Mouse (Mus musculus): Measurements from ENCODE around the gene Tesk1. TPM values are rescaled to one million over a fixed set of nuclear protein-coding genes. Genes with fewer than 3 reads are reported as not detected.
A peak's percentile ranks its signal among the peaks of the same experiment; 100 is the strongest.

Tesk1 gene
- total RNA-seq, 2 experiments from 2014 or later, result 87.8 to 92.9 TPM

- DNase-seq (ENCODE audit: low spot score in 2 of 2), result no peak
- intact Hi-C loops (cut with DNase I), result no loop called here
Observed at GRCm38 (mm10) chr4:43418450-43418849, 23.3 kb upstream of the Tesk1 start.

DNA sequence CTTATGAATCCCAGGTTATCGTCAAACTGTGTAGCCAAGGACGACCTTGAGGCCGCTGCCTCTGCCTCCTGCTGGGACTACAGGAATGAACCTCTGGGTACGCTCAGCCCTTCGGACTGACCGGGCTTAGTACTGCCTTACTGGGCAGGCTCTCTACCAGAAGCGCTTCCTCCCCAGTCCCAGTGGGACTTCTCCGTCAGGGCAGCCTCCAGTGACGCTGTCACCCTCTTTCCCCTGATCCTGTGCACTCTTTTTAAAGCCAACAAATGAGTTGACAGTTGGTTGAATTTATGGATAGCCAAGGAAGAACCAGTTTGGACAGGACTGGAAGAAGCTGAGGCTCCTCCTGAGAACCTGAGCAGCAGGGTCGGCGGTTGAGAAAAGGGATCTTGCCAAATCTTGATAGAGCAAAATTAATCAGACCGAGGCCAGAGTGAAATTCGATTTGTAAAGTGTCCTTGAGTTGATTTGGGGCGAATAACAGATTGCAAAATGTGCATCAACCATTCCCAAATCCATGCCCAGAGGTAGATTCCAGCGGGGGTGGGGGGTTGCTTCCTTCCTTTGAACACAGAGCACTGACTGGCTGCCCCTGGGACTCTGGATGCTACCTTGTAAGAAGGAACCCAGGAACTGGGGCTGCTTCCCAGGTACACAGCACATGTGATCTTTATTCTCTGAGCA, 22.6 kb upstream of the Tesk1 start:
- intact Hi-C loops (cut with DNase I), result loop anchor here (1.0 kb wide), 1 partner anchor 37 kb away; no protein-coding TSS in a partner anchor
- DNase-seq (ENCODE audit: low spot score in 2 of 2), result no peak

GRCm38 (mm10) chr4:43419801-43420281, 21.9 kb upstream of the Tesk1 start:
- no peak for DNase-seq (ENCODE audit: low spot score in 2 of 2)
- intact Hi-C loops (cut with DNase I), result loop anchor here (1.0 to 5.0 kb wide), 3 partner anchors 38 to 373 kb away; partner anchors contain the start of genes Atp8b5 and Fam214b

DNA sequence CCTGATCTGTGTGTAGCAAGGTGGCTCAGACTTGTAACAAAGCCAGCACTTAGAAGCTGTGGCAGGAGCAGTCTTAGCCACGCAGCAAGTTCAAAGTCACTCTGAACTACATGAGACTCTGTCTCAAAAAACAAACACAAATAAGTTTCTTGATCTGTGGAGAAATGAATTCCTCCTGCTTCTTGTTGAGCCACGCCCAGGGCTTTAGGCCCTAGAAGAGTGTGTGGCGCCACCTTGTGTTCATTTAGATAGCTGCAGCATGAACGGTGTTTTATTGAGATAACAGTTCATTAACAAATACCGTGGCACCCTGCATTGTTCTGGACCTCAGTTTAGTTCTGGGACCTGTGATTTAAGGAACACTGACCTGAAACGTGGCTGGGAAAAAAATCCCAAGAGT, 21.4 kb upstream of the Tesk1 start:
- peak; percentile 63 to 76 for DNase-seq (ENCODE audit: low spot score in 2 of 2)
- intact Hi-C loops (cut with DNase I), result loop anchor here (1.0 to 5.0 kb wide), 2 partner anchors 153 to 373 kb away; partner anchors contain the start of genes Atp8b5 and Fam214b

GRCm38 (mm10) chr4:43421632-43422240, 20.0 kb upstream of the Tesk1 start:
- no peak for DNase-seq (ENCODE audit: low spot score in 2 of 2)
- intact Hi-C loops (cut with DNase I), result loop anchor here (1.0 to 5.0 kb wide), 2 partner anchors 68 to 374 kb away; partner anchors contain the start of gene Fam214b

GRCm38 (mm10) chr4:43423267-43423934, 18.3 kb upstream of the Tesk1 start:
- intact Hi-C loops (cut with DNase I), result loop anchor here (5.0 kb wide), 1 partner anchor 376 kb away; the partner anchor contains the start of gene Fam214b
- DNase-seq (ENCODE audit: low spot score in 2 of 2), result no peak

DNA sequence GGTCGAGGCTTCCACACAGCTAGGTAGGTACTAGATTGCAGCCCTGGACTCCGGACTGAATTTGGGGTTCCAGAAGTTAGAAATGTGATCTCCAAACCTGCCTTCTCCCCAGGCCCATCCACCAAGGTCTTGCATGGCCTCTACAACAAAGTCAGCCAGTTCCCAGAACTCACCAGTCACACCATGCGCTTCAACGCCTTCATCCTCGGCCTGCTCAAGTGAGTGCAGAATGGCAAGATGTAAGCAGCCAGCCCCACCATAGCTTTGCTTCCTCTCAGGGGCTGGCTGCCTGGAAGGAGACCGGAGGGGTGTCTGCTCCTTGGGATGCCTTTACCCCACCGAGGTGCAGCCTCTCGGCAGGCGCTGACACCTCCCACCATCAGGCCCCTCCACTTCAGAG, 17.7 kb upstream of the Tesk1 start:
- no peak for DNase-seq (ENCODE audit: low spot score in 2 of 2)
- intact Hi-C loops (cut with DNase I), result loop anchor here (5.0 kb wide), 1 partner anchor 377 kb away; the partner anchor contains the start of gene Fam214b

DNA sequence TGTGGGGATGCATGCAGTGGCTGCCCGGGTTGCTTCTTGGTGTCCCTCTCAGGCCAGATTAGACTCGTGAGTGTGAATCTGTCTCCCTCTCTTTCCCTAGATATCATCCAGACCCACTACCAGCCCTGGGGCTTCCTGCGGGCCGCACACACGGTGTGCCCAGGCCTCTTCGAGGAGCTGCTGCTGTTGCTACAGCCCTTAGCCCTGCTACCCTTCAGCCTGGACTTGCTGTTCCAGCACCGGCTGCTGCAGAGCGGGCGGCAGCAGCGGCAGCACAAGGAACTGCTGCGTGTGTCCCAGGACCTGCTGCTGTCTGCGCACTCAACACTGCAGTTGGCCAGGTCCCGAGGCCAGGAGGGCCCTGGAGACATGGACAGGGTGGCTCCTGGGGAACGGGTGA, 16.5 kb upstream of the Tesk1 start:
- intact Hi-C loops (cut with DNase I), result no loop called here
- DNase-seq (ENCODE audit: low spot score in 2 of 2), result no peak

GRCm38 (mm10) chr4:43425648-43426380, 15.9 kb upstream of the Tesk1 start:
- intact Hi-C loops (cut with DNase I), result no loop called here
- DNase-seq (ENCODE audit: low spot score in 2 of 2), result no peak

DNA sequence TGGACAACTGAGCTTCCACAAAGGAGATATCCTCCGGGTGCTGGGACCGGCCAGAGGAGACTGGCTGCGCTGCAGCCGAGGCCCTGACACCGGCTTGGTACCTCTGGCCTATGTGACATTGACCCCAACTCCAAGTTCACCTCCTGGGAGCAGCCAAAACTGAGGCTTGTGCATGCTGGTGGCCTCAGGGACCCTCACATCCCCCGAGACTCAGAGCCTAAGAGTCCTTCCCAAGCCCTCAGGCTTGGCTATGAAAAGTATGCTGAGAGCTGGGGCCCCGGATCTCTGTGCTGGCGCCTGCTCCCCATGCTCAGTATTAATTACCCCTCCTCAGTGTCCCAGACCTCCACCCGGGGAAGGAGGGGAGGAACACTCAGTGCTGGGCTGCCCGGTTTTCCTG, 15.3 kb upstream of the Tesk1 start:
- intact Hi-C loops (cut with DNase I), result no loop called here
- no peak for DNase-seq (ENCODE audit: low spot score in 2 of 2)

- intact Hi-C loops (cut with DNase I), result no loop called here
- DNase-seq (ENCODE audit: low spot score in 2 of 2), result no peak
Observed at GRCm38 (mm10) chr4:43427501-43428179, 14.1 kb upstream of the Tesk1 start.

DNA sequence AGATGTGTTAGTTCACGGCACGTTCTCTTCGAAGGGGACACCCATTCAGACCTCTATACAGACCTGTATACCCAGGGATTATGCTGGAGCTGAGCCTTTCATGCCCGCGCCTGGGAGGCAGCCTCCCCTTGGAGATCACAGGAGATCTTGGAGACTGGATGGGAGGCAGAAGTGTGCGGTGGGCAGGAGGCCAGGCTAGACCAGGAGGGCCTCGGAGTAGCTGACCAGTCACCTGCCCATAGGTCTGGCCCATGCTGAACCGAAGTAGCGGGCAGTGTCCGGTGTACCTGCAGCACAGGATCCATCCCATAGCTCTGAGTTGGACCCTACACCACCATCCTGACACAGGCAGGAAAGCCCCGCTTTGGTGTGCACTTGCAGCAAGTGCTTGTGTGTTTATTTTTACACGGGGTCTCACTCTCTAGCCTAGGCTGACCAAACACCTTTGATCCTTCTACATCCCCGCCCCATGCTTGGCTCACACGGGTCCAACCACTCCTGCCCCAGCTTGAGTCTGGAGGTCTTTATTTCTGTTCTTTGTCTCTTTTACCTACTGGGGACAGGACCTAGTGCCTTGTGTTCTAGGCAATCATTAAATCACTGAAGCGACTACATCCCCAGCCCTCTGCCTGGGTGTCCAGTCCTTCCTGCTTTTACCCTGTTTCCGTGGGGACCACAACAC, 13.4 kb upstream of the Tesk1 start:
- intact Hi-C loops (cut with DNase I), result no loop called here
- DNase-seq (ENCODE audit: low spot score in 2 of 2), result no peak

DNA sequence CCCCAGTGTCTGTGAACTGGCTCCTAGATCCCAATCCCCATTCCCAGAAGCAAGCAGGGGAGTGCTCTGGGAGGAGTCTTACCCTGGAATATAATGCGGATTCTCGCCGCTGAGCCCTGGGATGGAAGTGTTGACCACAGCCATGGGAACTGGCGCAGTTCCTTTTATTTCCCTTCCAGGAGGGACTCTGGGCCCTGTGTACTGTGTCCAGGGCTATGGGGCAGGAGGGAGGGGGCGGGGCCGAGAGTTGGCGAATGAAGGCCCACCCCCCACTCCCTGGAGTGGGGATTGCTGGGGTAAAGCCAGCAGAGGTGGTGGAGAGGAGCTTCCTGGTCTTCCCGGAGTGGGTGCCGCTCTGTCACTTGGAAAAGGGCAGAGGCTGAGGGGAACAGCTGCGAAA, 12.8 kb upstream of the Tesk1 start, which contains the start of gene Fam166b:
Gene Fam166b (minus strand): TSS at position 189 of the 400 bp plus-strand sequence.
- intact Hi-C loops (cut with DNase I), result no loop called here

DNA sequence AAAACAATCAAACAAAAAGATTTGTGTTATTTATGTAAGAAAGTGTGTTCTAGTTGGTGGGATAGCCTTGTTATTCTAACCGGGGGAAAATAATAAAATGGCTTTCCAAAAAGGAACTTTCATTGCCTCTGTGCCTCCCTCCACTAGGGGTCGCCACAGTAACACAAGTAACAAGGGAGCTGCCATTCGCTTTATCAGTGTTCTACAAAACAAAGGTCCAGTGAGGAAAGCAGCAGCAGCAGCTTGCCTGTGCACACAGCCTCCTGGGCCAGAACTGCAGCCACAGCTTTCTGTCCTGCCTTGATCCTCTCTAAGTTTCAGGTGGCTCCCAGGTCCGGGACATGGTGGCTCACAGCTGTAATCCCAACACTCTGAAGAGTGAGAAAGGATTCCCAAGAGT, 10.0 kb upstream of the Tesk1 start:
- intact Hi-C loops (cut with DNase I), result no loop called here
- DNase-seq (ENCODE audit: low spot score in 2 of 2), result peak; percentile 72 to 73

More for the DNA sequence above, 12.8 kb upstream of the Tesk1 start, which contains the start of gene Fam166b:
- DNase-seq (ENCODE audit: low spot score in 2 of 2), result peak in 1 of 2 experiments; percentile 4

- intact Hi-C loops (cut with DNase I), result no loop called here
Observed at GRCm38 (mm10) chr4:43432832-43433231, 8.9 kb upstream of the Tesk1 start.

GRCm38 (mm10) chr4:43442044-43442443, 305 bp downstream of the Tesk1 start:
- intact Hi-C loops (cut with DNase I), result loop anchor here (1.0 to 2.0 kb wide), 3 partner anchors 36 to 121 kb away; partner anchors contain the start of genes Creb3 and Tln1
- peak; percentile 99 to 100 for DNase-seq (ENCODE audit: low spot score in 2 of 2)

More at GRCm38 (mm10) chr4:43432832-43433231, 8.9 kb upstream of the Tesk1 start:
- DNase-seq (ENCODE audit: low spot score in 2 of 2), result no peak

DNA sequence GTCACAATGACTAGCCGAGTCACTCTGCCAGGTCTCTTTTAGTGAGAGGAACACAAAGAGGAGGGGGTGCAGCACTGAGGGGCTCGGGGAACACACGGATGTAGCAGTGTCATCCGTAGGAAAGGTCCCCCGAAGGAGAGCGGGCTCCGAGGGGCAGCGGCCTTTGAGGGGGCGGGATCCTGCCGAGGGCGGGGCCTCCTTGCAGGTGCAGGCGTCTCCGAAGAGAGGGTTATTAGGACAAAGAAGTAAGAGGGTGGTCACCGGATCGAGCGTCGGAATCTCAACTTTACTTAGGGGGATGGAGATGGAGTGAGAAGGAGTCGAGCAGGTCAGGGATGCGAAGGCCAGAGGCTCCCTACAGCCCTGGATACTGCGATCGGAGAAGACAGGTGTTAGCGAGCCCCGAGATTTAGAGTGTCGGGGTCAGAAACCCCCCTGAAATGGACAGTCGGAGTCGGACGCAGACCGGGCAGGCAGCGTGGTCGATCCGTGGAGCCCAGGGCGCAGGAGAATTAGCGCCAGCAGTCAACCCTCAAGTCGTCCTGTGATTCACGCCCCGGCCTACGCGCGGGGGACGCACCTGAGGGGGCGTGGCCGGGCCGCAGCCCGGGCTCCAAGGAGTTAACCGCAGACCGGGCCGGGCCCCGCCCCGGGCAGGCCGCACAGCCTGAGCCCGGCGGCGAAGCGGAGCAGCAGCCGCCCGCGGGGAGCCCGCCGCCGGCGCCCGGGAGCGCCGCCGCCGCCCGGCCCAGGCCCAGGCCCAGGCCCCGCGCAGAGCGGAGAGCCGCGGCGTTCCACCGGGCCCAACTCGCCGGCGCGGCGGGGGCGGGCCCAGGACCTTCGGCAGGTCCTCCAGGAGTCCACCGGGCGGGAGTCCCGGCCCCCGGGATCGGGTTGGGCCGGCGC, 970 bp downstream of the Tesk1 start:
- intact Hi-C loops (cut with DNase I), result loop anchor here (1.0 to 2.0 kb wide), 3 partner anchors 36 to 120 kb away; partner anchors contain the start of genes Creb3 and Tln1
- peak; percentile 76 to 80 for DNase-seq (ENCODE audit: low spot score in 2 of 2)
